Mouse (Mus musculus) heart, embryonic 10.5 days (tissue): ENCODE measurements around the gene Fam160a2. TPM values are rescaled to one million over a fixed set of nuclear protein-coding genes. Genes with fewer than 3 reads are reported as not detected.
"Not testable (repeated sequence)": the region's sequence is repeated elsewhere in the genome, so short reads cannot be mapped to it uniquely, and the experiment has no call there.

Source experiments
- DNase-seq: peaks from one replicate; pipeline ENCODE4 v3.0.0-alpha.2; 2017; ENCODE audit warnings: low spot score
- H3K27ac ChIP-seq: fragments of 300-500 bp; sonication (generic); 2 replicates; pipeline ENCODE4 v1.5.1; 2016; ENCODE audit warnings: mild to moderate bottlenecking
- H3K27me3 ChIP-seq: fragments of 300-500 bp; sonication (generic); 2 replicates; pipeline ENCODE4 v1.6.1; 2016; ENCODE audit warnings: mild to moderate bottlenecking; ENCODE audit not compliant: poor library complexity, insufficient read depth, severe bottlenecking
- H3K36me3 ChIP-seq: fragments of 300-500 bp; sonication (generic); 2 replicates; pipeline ENCODE4 v1.6.1; 2016; ENCODE audit warnings: mild to moderate bottlenecking, moderate library complexity
- H3K4me1 ChIP-seq: fragments of 300-500 bp; sonication (generic); 2 replicates; pipeline ENCODE4 v1.6.1; 2016; ENCODE audit warnings: mild to moderate bottlenecking
- H3K4me3 ChIP-seq: fragments of 300-500 bp; sonication (generic); 2 replicates; pipeline ENCODE4 v1.5.1; 2016; ENCODE audit warnings: mild to moderate bottlenecking, moderate library complexity
- H3K9me3 ChIP-seq: fragments of 300-500 bp; sonication (generic); 2 replicates; pipeline ENCODE4 v1.6.1; 2016; ENCODE audit warnings: mild to moderate bottlenecking, moderate library complexity
- WGBS: fragments of 180-500 bp; shearing (Covaris S2); methylation state at CpG from one replicate; pipeline ENCODE4 v1.1.7; 2016; 5-methylcytosine and 5-hydroxymethylcytosine counted together
- polyA plus RNA-seq: library from polyadenylated mRNA; unstranded; fragments of >200 nt; fragmentation: Nextera tagmentation; extraction: Ambion mirVana; gene quantifications from 2 replicates; pipeline ENCODE4 v1.2.1, GENCODE M21; 2016

Gene Fam160a2
- polyA plus RNA-seq, 1 experiment from 2014 or later, result 44.4 TPM

DNA sequence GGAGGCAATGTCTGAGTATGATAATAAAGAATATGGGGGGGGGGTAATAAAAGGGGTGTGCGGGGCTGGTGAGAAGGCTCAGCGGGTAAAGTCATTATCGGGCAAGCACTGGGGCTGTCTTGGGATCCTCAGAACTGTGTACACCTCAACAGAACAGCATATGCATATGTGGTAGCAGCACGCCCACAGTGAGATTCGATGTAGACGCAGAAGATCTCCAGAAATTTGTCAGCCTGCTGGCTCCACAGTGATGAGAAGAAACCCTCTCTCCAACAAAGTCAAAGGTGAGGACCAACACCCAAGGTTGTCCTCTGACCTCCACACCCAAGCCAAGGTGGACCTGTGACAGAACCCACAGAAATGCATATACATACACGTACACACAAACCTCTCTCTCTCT is 16.7 kb upstream of the Fam160a2 start:
- Histone ChIP-seq H3K4me3 (no peak overlapping the region), H3K36me3 (no peaks in the 10 kb centered on the region), H3K9me3 (no peaks in the 10 kb centered on the region), H3K27me3 (no peaks in the 10 kb centered on the region), H3K4me1 (0 out of 2 replicates have a peak, but pooled peaks cover 5% of the 10 kb centered on the region), H3K27ac (no peak overlapping the region)
- DNase-seq, result no peak
- WGBS, result 88% methylated on average over 7 of the region's 7 CpGs

- no peak overlapping the region for H3K27ac ChIP-seq
- no peak overlapping the region for H3K4me3 ChIP-seq
- 60% methylated on average over 6 of the region's 6 CpGs for WGBS
- H3K9me3 ChIP-seq, result no peaks in the 10 kb centered on the region
- DNase-seq, result no peak
- no peaks in the 10 kb centered on the region for H3K36me3 ChIP-seq
- no peaks in the 10 kb centered on the region for H3K27me3 ChIP-seq
- no peaks in the 10 kb centered on the region for H3K4me1 ChIP-seq
Observed at GRCm38 (mm10) chr7:105414385-105414784, 14.5 kb upstream of the Fam160a2 start.

DNA sequence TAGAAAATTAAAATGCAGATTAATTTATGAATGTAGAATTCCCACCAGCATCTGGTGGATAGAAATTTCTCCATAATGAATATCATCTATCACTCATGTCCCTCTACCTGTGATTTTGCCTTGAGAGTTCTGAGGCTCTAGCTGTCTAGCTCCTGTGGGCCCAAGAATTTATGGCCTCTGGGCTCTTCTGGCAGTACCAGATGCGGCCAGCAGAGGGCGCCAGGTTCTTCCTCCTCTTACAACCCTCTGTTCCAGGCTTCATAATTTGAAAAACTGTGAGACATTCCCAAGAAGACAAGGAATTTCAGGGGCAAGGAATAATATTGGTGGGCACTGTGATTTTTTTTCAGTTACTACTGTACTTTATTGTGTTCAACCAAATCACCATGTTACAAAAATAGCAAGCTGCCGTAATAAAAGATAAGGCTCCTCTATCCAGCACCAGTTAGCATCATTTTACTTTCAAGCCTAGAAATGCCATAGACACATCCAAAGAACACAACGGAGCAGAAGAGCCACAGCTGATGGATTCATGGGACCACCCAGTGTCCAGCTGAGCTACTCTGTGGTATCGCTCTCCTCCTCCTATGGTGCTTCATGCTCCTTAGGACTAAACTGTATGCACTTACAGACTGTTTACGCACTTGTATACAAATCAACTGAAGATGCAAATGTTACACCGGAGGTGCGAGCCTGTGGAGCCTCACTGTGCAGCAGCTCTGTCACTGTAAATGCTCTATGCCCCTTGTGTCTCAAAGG is 12.2 kb upstream of the Fam160a2 start:
- WGBS, result 47% methylated on average over 8 of the region's 8 CpGs
- H3K4me1 ChIP-seq, H3K4me3 ChIP-seq, H3K36me3 ChIP-seq, H3K9me3 ChIP-seq, H3K27ac ChIP-seq, H3K27me3 ChIP-seq: not testable (repeated sequence)
- peak; percentile 86 for DNase-seq

DNA sequence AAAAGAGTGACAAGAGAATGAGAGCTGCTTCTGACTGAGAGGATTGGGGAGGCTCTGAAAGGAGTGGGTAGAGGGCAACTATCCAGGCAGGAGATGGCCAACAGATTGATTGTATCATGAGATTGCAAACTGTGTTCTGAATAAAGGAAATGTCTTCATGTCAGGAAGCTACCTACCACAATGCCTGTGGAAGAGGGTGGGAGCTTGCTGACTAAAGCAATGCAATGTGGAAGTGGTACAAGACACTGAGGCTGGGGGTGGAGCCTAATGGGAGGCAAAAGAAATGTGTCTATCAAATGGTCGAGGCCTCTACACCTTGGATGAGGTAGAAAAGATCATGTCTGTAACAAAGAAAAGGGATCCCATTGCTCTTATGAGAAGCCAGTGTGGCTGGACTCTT is 6.5 kb upstream of the Fam160a2 start:
- Histone ChIP-seq H3K4me1 (0 out of 2 replicates have a peak, but pooled peaks cover 3% of the 10 kb centered on the region), H3K4me3 (no peak overlapping the region)

GRCm38 (mm10) chr7:105404268-105404667 is 4.4 kb upstream of the Fam160a2 start, which contains the start of gene Cnga4:
Cnga4 (plus strand) TSS chr7:105404568.
- Histone ChIP-seq H3K27me3 (no peaks in the 10 kb centered on the region), H3K4me1 (peaks cover 4% of the 10 kb centered on the region; the same call in 1 of the 2 replicates), H3K4me3 (no peak within 1 kb of the TSS), H3K9me3 (no peaks in the 10 kb centered on the region), H3K36me3 (no peaks in the 10 kb centered on the region), H3K27ac (no peak within 1 kb of the TSS)
- 62% methylated on average over 5 of the region's 5 CpGs for WGBS
- no peak for DNase-seq

More for the DNA sequence above, 6.5 kb upstream of the Fam160a2 start:
- Histone ChIP-seq H3K27me3 (no peaks in the 10 kb centered on the region), H3K27ac (no peak overlapping the region), H3K36me3 (no peaks in the 10 kb centered on the region), H3K9me3 (no peaks in the 10 kb centered on the region)
- DNase-seq, result no peak
- 61% methylated on average over 1 of the region's 1 CpGs for WGBS

DNA sequence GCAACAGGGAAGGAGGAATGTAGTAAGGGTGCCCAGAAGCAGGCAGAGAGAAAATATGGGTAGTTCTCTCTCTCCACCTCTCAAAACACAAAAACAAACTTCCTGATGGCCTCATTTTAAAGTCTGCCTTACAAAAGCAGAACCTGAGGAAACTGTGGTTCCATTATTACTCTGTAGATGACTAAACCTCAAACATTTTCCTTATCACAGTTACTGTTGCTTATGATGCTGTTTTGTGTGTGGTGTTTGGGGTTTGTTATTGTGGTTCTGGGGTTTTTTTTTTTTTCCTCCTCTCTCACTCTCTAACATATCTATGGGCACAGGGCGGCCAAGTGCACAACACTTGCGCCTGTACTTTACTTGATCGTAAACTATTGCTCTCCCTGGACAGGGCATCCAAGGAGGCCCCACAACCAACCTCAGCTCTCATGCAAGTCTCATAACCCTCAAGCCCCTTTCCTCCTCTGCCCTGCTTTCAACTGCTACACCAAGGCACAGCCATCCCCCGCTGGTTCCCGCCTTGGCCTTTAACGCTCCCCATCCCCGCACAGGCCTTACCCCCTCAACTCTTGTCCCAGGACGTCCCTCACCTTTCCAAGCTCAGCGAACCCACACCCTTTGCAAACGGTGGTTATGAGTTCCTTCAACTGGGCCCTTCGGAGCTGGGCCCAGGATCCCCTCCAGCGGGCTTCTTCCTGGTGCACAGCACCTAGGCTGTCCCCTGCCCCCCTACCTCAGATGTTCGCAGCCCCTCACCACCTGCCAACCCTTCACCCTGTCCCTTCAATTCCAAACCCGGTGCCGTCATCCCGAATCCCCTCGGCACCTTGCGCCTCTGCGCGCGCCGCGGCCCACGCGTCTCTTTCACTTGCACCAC is 558 bp downstream of the Fam160a2 start:
- 1% methylated on average over 25 of the region's 25 CpGs for WGBS
- Histone ChIP-seq H3K4me3 (peak overlapping the region; percentile 95), H3K27ac (peak overlapping the region; percentile 93), H3K4me1 (peaks cover 9% of the 10 kb centered on the region), H3K27me3 (no peaks in the 10 kb centered on the region), H3K36me3 (peaks cover 4% of the 10 kb centered on the region; the same call in 1 of the 2 replicates), H3K9me3 (no peaks in the 10 kb centered on the region)
- no peak for DNase-seq

DNA sequence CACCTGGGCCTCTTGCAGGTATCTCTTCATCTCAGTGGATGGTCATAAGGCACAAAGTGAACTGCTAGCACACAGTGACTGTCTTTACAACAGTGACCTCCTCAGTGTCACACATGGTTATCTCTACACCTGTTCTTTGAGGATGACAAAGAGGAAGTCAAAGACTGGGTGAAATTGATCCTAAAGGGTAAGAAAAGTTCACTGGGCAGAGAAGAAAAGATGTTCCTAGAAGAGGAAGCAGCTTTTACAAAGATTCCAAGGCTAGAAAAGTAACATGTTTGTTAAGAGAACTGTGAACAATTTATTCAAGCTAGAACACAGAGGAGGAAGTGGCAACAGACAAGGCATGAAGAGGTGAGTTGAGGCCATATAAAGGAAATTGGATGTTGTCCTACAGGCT is 3.7 kb downstream of the Fam160a2 start:
- H3K4me1 ChIP-seq, result peaks cover 9% of the 10 kb centered on the region
- H3K27ac ChIP-seq, result no peak overlapping the region
- H3K9me3 ChIP-seq, result no peaks in the 10 kb centered on the region
- no peaks in the 10 kb centered on the region for H3K27me3 ChIP-seq
- no peak overlapping the region for H3K4me3 ChIP-seq
- no peak for DNase-seq
- H3K36me3 ChIP-seq, result peaks cover 4% of the 10 kb centered on the region; the same call in 1 of the 2 replicates

DNA sequence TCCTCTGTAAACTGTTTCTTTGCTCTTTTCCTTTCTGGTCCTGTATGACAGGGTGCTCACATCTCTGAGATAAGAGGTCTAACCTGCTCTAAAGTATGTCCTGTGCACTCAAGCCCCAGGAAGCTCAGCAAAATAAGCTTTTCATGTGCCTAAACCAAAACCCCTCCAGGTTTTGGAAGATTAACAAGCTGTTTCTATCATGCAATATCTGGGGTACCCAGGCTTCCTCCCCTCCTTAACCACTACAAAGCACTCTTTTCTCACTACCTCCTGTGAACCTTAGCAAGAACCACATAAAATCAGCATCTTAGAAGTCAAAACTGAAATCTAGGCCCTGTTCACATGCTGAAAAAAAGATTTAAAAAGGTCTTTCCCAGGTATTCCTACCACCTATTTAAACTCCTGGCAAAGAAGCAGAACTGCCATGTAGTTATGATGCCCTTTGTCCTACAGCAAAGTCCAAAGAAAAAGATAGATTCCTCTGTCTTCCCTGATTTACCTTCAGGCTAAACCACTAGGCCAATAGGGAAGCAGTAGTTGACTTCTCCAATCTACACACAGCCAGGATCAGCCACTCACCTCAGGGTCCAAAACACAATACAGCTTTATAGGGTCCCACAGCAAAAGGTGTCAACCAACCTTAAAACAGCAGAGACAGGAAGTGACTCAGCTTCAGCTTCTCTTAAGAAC is 4.6 kb downstream of the Fam160a2 start:
- H3K9me3 ChIP-seq, result no peaks in the 10 kb centered on the region
- H3K4me1 ChIP-seq, result peaks cover 9% of the 10 kb centered on the region
- H3K27ac ChIP-seq, result no peak overlapping the region
- no peak overlapping the region for H3K4me3 ChIP-seq
- no peaks in the 10 kb centered on the region for H3K27me3 ChIP-seq
- H3K36me3 ChIP-seq, result peaks cover 4% of the 10 kb centered on the region; the same call in 1 of the 2 replicates
- DNase-seq, result no peak

- no peaks in the 10 kb centered on the region for H3K9me3 ChIP-seq
Observed at GRCm38 (mm10) chr7:105394606-105395005, 5.2 kb downstream of the Fam160a2 start.

GRCm38 (mm10) chr7:105390236-105390635 is 9.6 kb downstream of the Fam160a2 start:
- H3K4me3 ChIP-seq, result no peak overlapping the region
- DNase-seq, result no peak
- H3K4me1 ChIP-seq, result no peaks in the 10 kb centered on the region
- no peak overlapping the region for H3K27ac ChIP-seq
- H3K9me3 ChIP-seq, result no peaks in the 10 kb centered on the region
- peaks cover 46% of the 10 kb centered on the region for H3K36me3 ChIP-seq
- WGBS, result 90% methylated on average over 2 of the region's 2 CpGs
- H3K27me3 ChIP-seq, result no peaks in the 10 kb centered on the region

More at GRCm38 (mm10) chr7:105394606-105395005, 5.2 kb downstream of the Fam160a2 start:
- Histone ChIP-seq H3K4me3 (no peak overlapping the region), H3K4me1 (peaks cover 9% of the 10 kb centered on the region), H3K36me3 (peaks cover 9% of the 10 kb centered on the region), H3K27me3 (no peaks in the 10 kb centered on the region), H3K27ac (no peak overlapping the region)
- no peak for DNase-seq
- 100% methylated on average over 1 of the region's 1 CpGs for WGBS

GRCm38 (mm10) chr7:105387696-105388095 is 12.2 kb downstream of the Fam160a2 start:
- Histone ChIP-seq H3K4me1 (no peaks in the 10 kb centered on the region), H3K36me3 (peaks cover 71% of the 10 kb centered on the region), H3K27ac (no peak overlapping the region), H3K27me3 (no peaks in the 10 kb centered on the region), H3K4me3 (no peak overlapping the region), H3K9me3 (no peaks in the 10 kb centered on the region)
- no peak for DNase-seq
- 100% methylated on average over 2 of the region's 2 CpGs for WGBS

GRCm38 (mm10) chr7:105380329-105380728 is 19.5 kb downstream of the Fam160a2 start:
- H3K4me3 ChIP-seq, result no peak overlapping the region
- DNase-seq, result no peak
- H3K27me3 ChIP-seq, result no peaks in the 10 kb centered on the region
- peaks cover 76% of the 10 kb centered on the region for H3K36me3 ChIP-seq
- WGBS, result 95% methylated on average over 3 of the region's 3 CpGs
- no peaks in the 10 kb centered on the region for H3K9me3 ChIP-seq
- H3K4me1 ChIP-seq, result no peaks in the 10 kb centered on the region
- no peak overlapping the region for H3K27ac ChIP-seq
